Mouse (Mus musculus): ENCODE data around the gene Tmem229b. TPM values are rescaled to one million over a fixed set of nuclear protein-coding genes. Genes with fewer than 3 reads are reported as not detected.

The Tmem229b gene
- polyA plus RNA-seq (2015; fragmentation: Nextera tagmentation; extraction: Ambion mirVana): 44.2 and 50.6 TPM in 2 replicates

GRCm38 (mm10) chr12:79007126-79007753 is at the start of gene Tmem229b:
TSS of gene Tmem229b (minus strand) at chr12:79007627.
- ATAC-seq (ENCODE audit: low read depth): peak; percentile 96
- H3K4me3 ChIP-seq: peak within 1 kb of the TSS; percentile 95
- H3K36me3 ChIP-seq: no peaks in the 10 kb centered on the region
- no peaks in the 10 kb centered on the region for H3K9me3 ChIP-seq
- H3K4me1 ChIP-seq (replicated peaks): peaks cover 26% of the 10 kb centered on the region
- no peaks in the 10 kb centered on the region for H3K27me3 ChIP-seq
- H3K27ac ChIP-seq (replicated peaks): peak within 1 kb of the TSS; percentile 94
- WGBS: 2% methylated on average over 41 of the region's 49 CpGs
- peak within 1 kb of the TSS; percentile 79 for H3K4me2 ChIP-seq
- peak within 1 kb of the TSS; percentile 95 for H3K9ac ChIP-seq

DNA sequence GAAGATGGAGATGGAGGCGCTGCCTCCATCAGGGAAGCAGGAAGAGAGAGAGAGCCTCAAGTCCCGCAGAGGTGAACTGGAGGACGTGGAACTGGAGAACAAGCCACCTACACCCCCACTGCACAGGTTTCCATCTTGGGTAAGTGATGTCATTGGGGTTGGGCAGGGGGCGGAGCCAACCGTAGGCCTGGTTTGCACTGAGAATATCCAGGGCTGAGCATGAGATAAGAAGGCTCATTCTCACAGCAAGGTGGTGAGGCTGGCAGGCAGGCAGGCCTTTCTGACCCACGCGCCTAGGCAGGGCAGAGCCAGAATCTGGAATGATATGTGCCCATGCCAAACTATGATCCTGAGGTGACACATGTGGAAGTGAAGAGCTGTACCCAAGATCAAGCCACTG is 47.8 kb upstream of the Tmem229b start:
- H3K27ac ChIP-seq (replicated peaks): no peak overlapping the region
- H3K9ac ChIP-seq: no peak overlapping the region
- H3K4me3 ChIP-seq: no peak overlapping the region
- H3K4me2 ChIP-seq: no peak overlapping the region
- peaks cover 23% of the 10 kb centered on the region for H3K36me3 ChIP-seq
- H3K9me3 ChIP-seq: no peaks in the 10 kb centered on the region
- 92% methylated on average over 7 of the region's 7 CpGs for WGBS
- H3K4me1 ChIP-seq (replicated peaks): no peaks in the 10 kb centered on the region
- no peaks in the 10 kb centered on the region for H3K27me3 ChIP-seq
- ATAC-seq (ENCODE audit: low read depth): no peak

DNA sequence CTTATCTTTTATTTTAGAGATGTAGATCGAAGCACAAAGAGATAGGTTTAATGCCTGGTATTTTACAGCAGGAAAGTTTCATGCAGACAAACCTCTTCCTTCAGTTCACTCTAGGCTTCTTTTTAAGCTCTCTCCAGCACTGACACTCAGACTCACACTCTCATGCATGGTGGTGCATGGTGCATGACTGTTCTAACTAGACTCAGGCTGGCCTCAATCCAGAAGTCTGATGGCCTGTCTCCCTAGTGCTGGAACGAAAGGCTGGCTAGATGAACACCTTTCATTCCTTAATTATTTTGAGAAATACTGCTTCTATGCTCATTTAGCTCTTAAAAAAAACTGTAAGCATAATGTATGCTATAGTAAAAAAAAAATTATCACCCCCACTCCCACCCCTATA is 44.6 kb upstream of the Tmem229b start:
- H3K27me3 ChIP-seq: no peaks in the 10 kb centered on the region
- WGBS: 96% methylated on average over 2 of the region's 2 CpGs
- no peak overlapping the region for H3K9ac ChIP-seq
- peaks cover 29% of the 10 kb centered on the region for H3K36me3 ChIP-seq
- no peak for ATAC-seq (ENCODE audit: low read depth)
- no peak overlapping the region for H3K4me2 ChIP-seq
- no peaks in the 10 kb centered on the region for H3K4me1 ChIP-seq (replicated peaks)
- H3K4me3 ChIP-seq: no peak overlapping the region
- no peak overlapping the region for H3K27ac ChIP-seq (replicated peaks)
- H3K9me3 ChIP-seq: no peaks in the 10 kb centered on the region

DNA sequence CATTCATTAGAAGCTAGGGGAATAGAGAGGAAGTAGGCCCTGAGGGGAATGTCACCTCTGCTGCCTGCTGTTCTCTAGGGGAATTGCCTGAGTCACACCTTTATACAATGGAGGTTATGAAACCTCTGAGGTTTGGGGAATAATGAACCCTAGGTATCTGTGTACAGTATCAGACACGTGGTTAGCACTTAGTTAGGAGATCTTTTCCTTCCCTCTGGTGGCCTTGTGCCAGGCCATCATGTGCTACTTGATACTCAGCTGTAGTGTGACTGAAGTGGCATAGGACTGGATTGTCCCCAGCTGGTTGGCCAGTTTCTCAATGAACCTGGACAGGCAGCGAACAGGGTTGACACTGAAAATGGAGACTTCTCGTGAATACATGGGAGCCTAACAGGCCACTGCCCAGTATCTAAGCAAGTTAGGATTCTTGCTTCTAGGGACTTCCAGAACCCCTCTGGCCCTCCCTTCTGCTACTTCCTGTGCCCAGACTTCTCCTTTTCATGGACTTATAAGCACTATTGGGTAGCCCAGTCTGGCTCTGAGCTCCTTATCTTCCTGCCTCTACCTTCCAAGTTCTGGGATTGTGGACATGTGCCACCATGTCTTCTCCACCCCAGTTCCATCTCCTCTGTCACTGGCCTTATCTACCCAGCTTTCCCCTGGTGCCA is 43.3 kb upstream of the Tmem229b start:
- no peak for ATAC-seq (ENCODE audit: low read depth)
- H3K9ac ChIP-seq: no peak overlapping the region
- WGBS: 94% methylated on average over 3 of the region's 3 CpGs
- H3K4me2 ChIP-seq: no peak overlapping the region
- H3K27ac ChIP-seq (replicated peaks): no peak overlapping the region
- no peaks in the 10 kb centered on the region for H3K4me1 ChIP-seq (replicated peaks)
- H3K4me3 ChIP-seq: no peak overlapping the region
- H3K9me3 ChIP-seq: no peaks in the 10 kb centered on the region
- H3K36me3 ChIP-seq: peaks cover 29% of the 10 kb centered on the region
- H3K27me3 ChIP-seq: no peaks in the 10 kb centered on the region

GRCm38 (mm10) chr12:79049807-79050206 is 42.4 kb upstream of the Tmem229b start:
- Histone ChIP-seq H3K9me3 (no peaks in the 10 kb centered on the region), H3K4me1 (replicated peaks) (no peaks in the 10 kb centered on the region), H3K4me2 (no peak overlapping the region), H3K9ac (no peak overlapping the region), H3K4me3 (no peak overlapping the region), H3K36me3 (peaks cover 30% of the 10 kb centered on the region), H3K27ac (replicated peaks) (no peak overlapping the region), H3K27me3 (no peaks in the 10 kb centered on the region)
- WGBS: 69% methylated on average over 2 of the region's 2 CpGs
- no peak for ATAC-seq (ENCODE audit: low read depth)

- H3K9ac ChIP-seq: no peak overlapping the region
- 80% methylated on average over 1 of the region's 1 CpGs for WGBS
- peaks cover 29% of the 10 kb centered on the region for H3K36me3 ChIP-seq
- no peak overlapping the region for H3K4me3 ChIP-seq
- no peaks in the 10 kb centered on the region for H3K9me3 ChIP-seq
- H3K27ac ChIP-seq (replicated peaks): no peak overlapping the region
- H3K27me3 ChIP-seq: no peaks in the 10 kb centered on the region
- no peak for ATAC-seq (ENCODE audit: low read depth)
- no peaks in the 10 kb centered on the region for H3K4me1 ChIP-seq (replicated peaks)
- H3K4me2 ChIP-seq: no peak overlapping the region
These were observed 41.5 kb upstream of the Tmem229b start for GRCm38 (mm10) chr12:79048898-79049297.

DNA sequence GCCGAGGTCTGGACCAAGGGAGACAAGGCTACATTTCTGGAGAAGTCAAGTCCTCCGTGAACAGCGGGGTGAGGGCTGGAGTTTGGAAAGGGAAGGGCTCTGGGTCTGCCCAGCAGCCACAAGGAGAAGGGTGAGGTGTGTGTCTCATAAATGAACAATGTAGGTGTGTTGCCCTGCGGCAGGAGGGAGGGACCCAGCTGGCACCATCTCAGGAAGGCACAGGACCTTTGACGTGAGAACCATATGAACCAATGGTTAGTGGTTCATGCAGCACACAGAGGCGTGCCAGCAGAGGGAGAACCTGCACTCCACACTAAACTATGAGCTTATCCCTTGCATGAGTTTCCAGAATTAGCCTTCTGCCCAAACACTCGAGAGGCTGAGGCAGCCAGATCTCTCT is 39.8 kb upstream of the Tmem229b start:
- Histone ChIP-seq H3K4me3 (no peak overlapping the region), H3K36me3 (peaks cover 27% of the 10 kb centered on the region), H3K4me1 (replicated peaks) (no peaks in the 10 kb centered on the region), H3K9ac (no peak overlapping the region), H3K4me2 (no peak overlapping the region), H3K9me3 (no peaks in the 10 kb centered on the region), H3K27ac (replicated peaks) (no peak overlapping the region), H3K27me3 (no peaks in the 10 kb centered on the region)
- no peak for ATAC-seq (ENCODE audit: low read depth)
- WGBS: 91% methylated on average over 7 of the region's 7 CpGs

GRCm38 (mm10) chr12:79046171-79046570 is 38.7 kb upstream of the Tmem229b start:
- WGBS: 80% methylated on average over 6 of the region's 6 CpGs
- peaks cover 27% of the 10 kb centered on the region for H3K36me3 ChIP-seq
- no peak for ATAC-seq (ENCODE audit: low read depth)

DNA sequence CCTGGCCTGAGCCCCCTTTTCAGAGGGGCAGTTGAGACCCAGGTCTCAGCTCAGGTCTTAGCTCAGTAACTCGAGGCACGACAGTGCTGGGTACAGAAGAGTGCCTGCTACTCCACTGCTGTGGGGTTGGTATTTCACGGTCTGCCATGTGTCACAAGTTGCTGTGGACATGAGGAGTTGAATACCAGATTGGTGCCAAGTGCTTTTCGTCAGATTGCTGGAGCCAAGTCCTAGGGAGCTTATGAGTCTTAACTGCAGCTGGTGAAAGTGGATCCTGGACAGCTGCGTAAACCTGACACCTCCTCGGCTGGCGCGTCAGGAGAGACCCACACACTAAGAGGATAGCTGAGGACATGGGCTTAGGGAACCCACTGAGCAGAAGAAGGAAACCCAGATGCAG is 37.2 kb upstream of the Tmem229b start:
- WGBS: 87% methylated on average over 8 of the region's 8 CpGs
- Histone ChIP-seq H3K9me3 (no peaks in the 10 kb centered on the region), H3K4me3 (no peak overlapping the region), H3K4me2 (no peak overlapping the region), H3K27ac (replicated peaks) (no peak overlapping the region), H3K4me1 (replicated peaks) (no peaks in the 10 kb centered on the region), H3K36me3 (peaks cover 24% of the 10 kb centered on the region), H3K9ac (no peak overlapping the region), H3K27me3 (no peaks in the 10 kb centered on the region)
- ATAC-seq (ENCODE audit: low read depth): no peak

More at GRCm38 (mm10) chr12:79046171-79046570, 38.7 kb upstream of the Tmem229b start:
- no peak overlapping the region for H3K4me2 ChIP-seq
- no peak overlapping the region for H3K4me3 ChIP-seq
- no peak overlapping the region for H3K9ac ChIP-seq
- no peaks in the 10 kb centered on the region for H3K4me1 ChIP-seq (replicated peaks)
- no peak overlapping the region for H3K27ac ChIP-seq (replicated peaks)
- H3K27me3 ChIP-seq: no peaks in the 10 kb centered on the region
- no peaks in the 10 kb centered on the region for H3K9me3 ChIP-seq

DNA sequence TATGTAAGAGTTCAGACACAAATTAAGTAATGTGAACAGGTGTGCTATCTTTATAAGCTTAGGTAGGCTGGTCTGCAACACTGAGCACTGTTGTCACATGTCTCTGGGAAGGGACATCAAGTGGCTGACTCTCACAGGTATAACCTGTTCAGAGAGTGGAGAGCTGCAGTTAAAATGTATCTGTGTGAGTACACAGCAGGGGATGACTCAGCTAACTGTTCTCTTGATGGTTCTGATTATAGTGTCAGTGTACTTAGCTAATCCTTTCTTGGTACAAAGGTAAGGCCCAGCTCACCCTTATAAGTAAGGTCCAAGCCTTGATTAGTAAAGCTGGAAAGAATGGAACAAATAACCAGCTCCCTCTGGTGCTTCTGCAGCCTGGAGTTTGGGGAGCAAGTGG is 34.0 kb upstream of the Tmem229b start:
- no peak overlapping the region for H3K4me2 ChIP-seq
- H3K4me1 ChIP-seq (replicated peaks): no peaks in the 10 kb centered on the region
- H3K9ac ChIP-seq: no peak overlapping the region
- H3K27me3 ChIP-seq: no peaks in the 10 kb centered on the region
- no peak for ATAC-seq (ENCODE audit: low read depth)
- H3K4me3 ChIP-seq: no peak overlapping the region
- H3K27ac ChIP-seq (replicated peaks): no peak overlapping the region
- H3K9me3 ChIP-seq: no peaks in the 10 kb centered on the region
- H3K36me3 ChIP-seq: peaks cover 21% of the 10 kb centered on the region

- ATAC-seq (ENCODE audit: low read depth): no peak
These were observed 32.9 kb upstream of the Tmem229b start for GRCm38 (mm10) chr12:79040201-79040827.

DNA sequence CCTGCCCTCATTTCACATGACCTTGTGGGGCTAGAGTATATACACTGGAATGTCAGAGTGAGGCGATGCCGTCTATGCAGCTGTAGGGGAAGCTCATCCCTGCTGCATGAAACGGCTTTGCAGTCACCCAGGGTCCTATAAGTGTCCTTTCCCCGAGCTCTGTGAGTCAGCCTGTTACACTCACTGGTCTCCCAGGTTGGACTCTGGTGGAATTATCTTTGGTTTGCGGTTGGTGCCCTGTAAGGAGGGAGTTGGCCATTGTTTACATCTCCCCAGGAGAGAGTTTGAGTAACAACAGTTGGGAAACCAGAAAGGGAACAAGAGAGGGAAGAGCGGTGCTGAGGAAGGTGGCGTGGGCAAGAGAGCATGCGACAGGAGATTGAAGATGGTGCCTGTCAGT is 32.3 kb upstream of the Tmem229b start:
- H3K4me3 ChIP-seq: no peak overlapping the region
- H3K4me1 ChIP-seq (replicated peaks): no peaks in the 10 kb centered on the region
- 79% methylated on average over 8 of the region's 8 CpGs for WGBS
- no peaks in the 10 kb centered on the region for H3K27me3 ChIP-seq
- no peak overlapping the region for H3K9ac ChIP-seq
- no peak overlapping the region for H3K4me2 ChIP-seq
- no peak overlapping the region for H3K27ac ChIP-seq (replicated peaks)
- no peaks in the 10 kb centered on the region for H3K9me3 ChIP-seq
- peaks cover 11% of the 10 kb centered on the region for H3K36me3 ChIP-seq
- ATAC-seq (ENCODE audit: low read depth): no peak

More at GRCm38 (mm10) chr12:79040201-79040827, 32.9 kb upstream of the Tmem229b start:
- no peaks in the 10 kb centered on the region for H3K27me3 ChIP-seq
- H3K4me1 ChIP-seq (replicated peaks): no peaks in the 10 kb centered on the region
- H3K9ac ChIP-seq: no peak overlapping the region
- H3K36me3 ChIP-seq: peaks cover 17% of the 10 kb centered on the region
- H3K4me3 ChIP-seq: no peak overlapping the region
- H3K27ac ChIP-seq (replicated peaks): no peak overlapping the region
- 91% methylated on average over 11 of the region's 11 CpGs for WGBS
- H3K4me2 ChIP-seq: no peak overlapping the region
- H3K9me3 ChIP-seq: no peaks in the 10 kb centered on the region

Measured in neural tube, embryonic 13.5 days (tissue).